Mouse (Mus musculus): ENCODE results near the gene Celf1.

DNA sequence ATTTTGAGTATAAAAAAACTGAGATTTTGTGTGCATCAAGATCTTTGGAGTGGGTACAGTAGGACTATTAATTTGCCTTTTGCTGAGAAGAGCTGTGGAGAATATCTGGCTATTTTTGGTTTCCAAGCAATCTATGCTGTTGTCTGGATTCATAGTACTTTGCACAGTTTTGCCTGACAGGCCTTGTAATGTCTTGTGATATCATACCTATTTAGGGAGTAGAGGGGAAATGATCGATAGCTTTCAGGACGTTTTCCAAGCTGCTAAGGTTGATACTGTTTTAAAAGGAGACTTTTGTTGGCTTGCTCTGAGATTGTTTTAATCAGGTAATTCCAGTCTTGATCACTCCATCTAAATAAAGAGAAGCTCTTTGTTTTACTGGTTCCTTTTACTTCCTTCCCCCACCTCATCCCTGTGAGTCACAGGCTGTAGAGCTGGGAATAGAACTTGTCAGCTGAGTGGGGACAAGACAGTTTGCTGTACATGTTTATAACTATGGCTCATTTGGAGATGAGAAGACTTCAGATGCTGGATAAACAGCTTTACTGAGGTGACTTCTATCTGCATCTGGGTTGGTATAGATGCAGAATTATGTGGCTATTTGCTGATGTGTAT, 25.4 kb downstream of the Celf1 start:
- TF ChIP-seq CTCF (IDR thresholded peaks at IDR 0.05; ENCODE audit: control insufficient read depth, insufficient read depth, insufficient replicate concordance, low read depth, low read length) (no peak), POLR2A (IDR thresholded peaks at IDR 0.05; ENCODE audit: control insufficient read depth, low read depth, low read length) (no peak)

Measured in testis, adult 2 months (tissue).